Mouse (Mus musculus) cerebellum, adult 2 months (tissue): ENCODE measurements around the gene Ankrd55.

Experiments used
- CTCF ChIP-seq: fragments of 200-500 bp; IDR thresholded peaks from 2 replicates; pipeline ENCODE4 v1.5.1; 2011; ENCODE audit warnings: low read depth, mild to moderate bottlenecking, control low read depth, low read length, moderate library complexity, borderline replicate concordance; ENCODE audit not compliant: insufficient read depth
- POLR2A ChIP-seq: fragments of 200-500 bp; IDR thresholded peaks from 2 replicates; pipeline ENCODE4 v1.6.1; 2011; ENCODE audit warnings: low read length, control low read depth, borderline replicate concordance; ENCODE audit not compliant: insufficient read depth

DNA sequence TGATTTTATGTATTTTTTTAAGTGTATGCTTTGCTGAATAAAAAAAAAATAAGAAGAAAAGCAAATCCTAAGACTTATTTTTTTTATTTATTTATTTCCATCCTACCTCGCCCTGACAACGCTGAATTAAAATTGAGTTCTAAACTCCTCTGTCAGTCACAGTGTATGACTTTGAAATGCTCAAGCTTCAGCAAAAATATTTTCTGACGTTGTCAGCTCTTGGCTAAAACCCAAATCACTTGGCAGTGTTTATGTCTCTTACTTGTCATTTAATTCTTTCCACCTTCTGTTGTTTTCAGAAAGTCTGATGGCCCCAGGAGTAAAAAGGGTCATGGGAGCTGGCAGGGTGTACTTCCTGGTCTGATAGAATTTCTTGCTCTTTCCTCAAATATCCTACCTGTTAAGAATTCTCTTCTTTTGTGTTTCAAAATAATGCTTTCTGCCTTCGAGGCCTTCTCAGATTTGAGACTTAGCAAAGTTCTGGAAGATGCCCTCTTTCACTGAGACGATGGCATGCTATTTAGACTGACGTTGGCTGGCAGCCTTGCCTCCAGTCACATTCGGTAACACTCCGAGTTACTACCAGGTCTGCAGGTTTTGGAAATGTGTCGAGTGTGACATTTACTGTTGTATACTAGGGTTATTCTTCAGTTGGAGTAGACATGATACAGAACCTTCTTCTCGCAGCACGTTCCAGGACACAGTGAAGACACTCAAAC, 95.8 kb downstream of the Ankrd55 start:
- no peak for TF ChIP-seq CTCF
- TF ChIP-seq POLR2A = no peak
